Mouse (Mus musculus) heart, adult 11 months (tissue): ENCODE measurements around the gene Vamp8.

Experiments used
- DNase-seq: peaks from one replicate; pipeline ENCODE4 v3.0.0; 2022

Vamp8 gene

GRCm38 (mm10) chr6:72350214-72350613, 40.3 kb downstream of the Vamp8 start:
- DNase-seq: no peak

- peak; percentile 95 for DNase-seq
Measured at GRCm38 (mm10) chr6:72348411-72348810, 42.1 kb downstream of the Vamp8 start.

- peak; percentile 99 for DNase-seq
Measured at GRCm38 (mm10) chr6:72347166-72347941, 43.1 kb downstream of the Vamp8 start, which contains the start of gene 0610030E20Rik. 0610030E20Rik (plus strand) TSS chr6:72347317.

GRCm38 (mm10) chr6:72346261-72346660, 44.2 kb downstream of the Vamp8 start:
- peak; percentile 87 for DNase-seq

- DNase-seq: no peak
Measured at GRCm38 (mm10) chr6:72345633-72346032, 44.9 kb downstream of the Vamp8 start.

GRCm38 (mm10) chr6:72345074-72345567, 45.4 kb downstream of the Vamp8 start, which contains the start of gene Usp39:
Usp39 (minus strand) TSS chr6:72345184.
- DNase-seq: peak; percentile 100

- peak; percentile 83 for DNase-seq
Measured at GRCm38 (mm10) chr6:72344396-72345073, 46.0 kb downstream of the Vamp8 start.

- DNase-seq: no peak
Measured at GRCm38 (mm10) chr6:72340481-72340880, 50.0 kb downstream of the Vamp8 start.
